9 mouse cellular contexts compared by ENCODE assay signal in genomic region chr7:143549588-143550220, GRCm38 (mm10). TPM values are rescaled to one million over a fixed set of nuclear protein-coding genes. Genes with fewer than 3 reads are reported as not detected.
DNase-seq lines count a peak whose midpoint lies in the region; ATAC-seq and TF ChIP-seq lines count a peak whose summit lies in the region.
"Had no signal": no experiment of that assay in that cellular context is flagged by ENCODE, and none has a peak within 500 bp of the region (broad histone marks: within the 10 kb centered on the region; RNA-seq: fewer than 3 reads in every experiment).

No protein-coding gene starts in this region.

- H3K9me3 ChIP-seq in heart, embryonic 15.5 days (replicated peaks) = no peaks in the 10 kb centered on the region
- no peaks in the 10 kb centered on the region for H3K9me3 ChIP-seq in G1E (replicated peaks)
- H3K9me3 ChIP-seq in hindbrain, embryonic 12.5 days (replicated peaks) = no peaks in the 10 kb centered on the region
- H3K9me3 ChIP-seq in midbrain, embryonic 12.5 days = no peaks in the 10 kb centered on the region

- H3K9ac ChIP-seq in heart, embryonic 15.5 days = peak overlapping the region; percentile 65
- H3K9ac ChIP-seq in hindbrain, embryonic 12.5 days = peak overlapping the region; percentile 69
- peak overlapping the region; percentile 59 for H3K9ac ChIP-seq in midbrain, embryonic 12.5 days (replicated peaks)

- 16% methylated on average over 2 of the region's 2 CpGs for WGBS in heart, embryonic 15.5 days
- 34% methylated on average over 2 of the region's 2 CpGs for WGBS in hindbrain, embryonic 12.5 days
- WGBS in midbrain, embryonic 12.5 days = 56% methylated on average over 2 of the region's 2 CpGs

- DNase-seq in heart, postnatal 4 days = no peak
- no peak for DNase-seq in G1E (ENCODE audit: low spot score)
- DNase-seq in gastrocnemius, postnatal 10 days = no peak
- DNase-seq in layer of hippocampus, postnatal 14 days (ENCODE audit: low spot score in 2 of 2) = no peak
- no peak for DNase-seq in thymus, postnatal 10 days (ENCODE audit: low spot score in 2 of 2)

- peak overlapping the region; percentile 84 for H3K4me2 ChIP-seq in heart, embryonic 15.5 days
- H3K4me2 ChIP-seq in hindbrain, embryonic 12.5 days (replicated peaks) = peak overlapping the region; percentile 78
- H3K4me2 ChIP-seq in midbrain, embryonic 12.5 days (replicated peaks) = peak overlapping the region; percentile 82

- H3K27ac ChIP-seq in heart, embryonic 15.5 days = peak overlapping the region; percentile 90
- H3K27ac ChIP-seq in hindbrain, embryonic 12.5 days = peak overlapping the region; percentile 75
- H3K27ac ChIP-seq in midbrain, embryonic 12.5 days (replicated peaks) = peak overlapping the region; percentile 82

- H3K27me3 ChIP-seq in heart, embryonic 15.5 days = no peaks in the 10 kb centered on the region
- no peaks in the 10 kb centered on the region for H3K27me3 ChIP-seq in G1E (ENCODE audit: insufficient read depth, low read length)
- no peaks in the 10 kb centered on the region for H3K27me3 ChIP-seq in hindbrain, embryonic 12.5 days
- H3K27me3 ChIP-seq in midbrain, embryonic 12.5 days = no peaks in the 10 kb centered on the region
- H3K27me3 ChIP-seq: Patski had no signal

- peak overlapping the region; percentile 85 for H3K4me3 ChIP-seq in heart, embryonic 15.5 days
- H3K4me3 ChIP-seq in G1E (ENCODE audit: low read depth, low read length) = peak overlapping the region; percentile 94
- H3K4me3 ChIP-seq in hindbrain, embryonic 12.5 days = peak overlapping the region; percentile 96
- H3K4me3 ChIP-seq in midbrain, embryonic 12.5 days = peak overlapping the region; percentile 79

- no peak for TF ChIP-seq CTCF in G1E (IDR thresholded peaks at IDR 0.05; ENCODE audit: low read depth, low read length)

- H3K4me1 ChIP-seq in heart, embryonic 15.5 days (replicated peaks) = peaks cover 28% of the 10 kb centered on the region
- peaks cover 55% of the 10 kb centered on the region for H3K4me1 ChIP-seq in G1E (ENCODE audit: insufficient read depth, low read depth, low read length)
- peaks cover 21% of the 10 kb centered on the region for H3K4me1 ChIP-seq in hindbrain, embryonic 12.5 days
- H3K4me1 ChIP-seq in midbrain, embryonic 12.5 days = peaks cover 29% of the 10 kb centered on the region

- ATAC-seq in heart, embryonic 15.5 days (replicated peaks; ENCODE audit: insufficient number of reproducible peaks, insufficient read depth, low FRiP score, low read depth) = no peak
- no peak for ATAC-seq in G1E (ENCODE audit: extremely low read depth, insufficient number of reproducible peaks, low FRiP score, poor library complexity, severe bottlenecking)
- ATAC-seq in hindbrain, embryonic 12.5 days (ENCODE audit: low FRiP score) = peak; percentile 3; the same call in 1 of the 2 replicates
- peak; percentile 10 for ATAC-seq in midbrain, embryonic 12.5 days (ENCODE audit: low FRiP score, low read depth)

- H3K36me3 ChIP-seq in heart, embryonic 15.5 days = 0 out of 2 replicates have a peak, but pooled peaks cover 4% of the 10 kb centered on the region
- peaks cover 51% of the 10 kb centered on the region for H3K36me3 ChIP-seq in G1E (replicated peaks)
- peaks cover 7% of the 10 kb centered on the region for H3K36me3 ChIP-seq in hindbrain, embryonic 12.5 days
- peaks cover 15% of the 10 kb centered on the region; the same call in 1 of the 2 replicates for H3K36me3 ChIP-seq in midbrain, embryonic 12.5 days

RNA-seq across cellular contexts. Expression of gene Nap1l4, which starts 0.8 kb away (rescaled TPM):
- polyA plus RNA-seq in heart, embryonic 15.5 days (2015; fragmentation: Nextera tagmentation; extraction: Ambion mirVana) = 218 and 232 TPM in 2 replicates
- total RNA-seq in heart, postnatal 4 days (2021) = 100 to 1,000 TPM; 203 to 204 TPM
- total RNA-seq in G1E (2014; fragmentation: Nextera tagmentation) (96.6 and 138 TPM in 2 replicates), G1E (2017) (146 and 158 TPM in 2 replicates)
- polyA plus RNA-seq in G1E (2012) = 59.5 and 84.7 TPM in 2 replicates
- 321 and 332 TPM in 2 replicates for polyA plus RNA-seq in hindbrain, embryonic 12.5 days (2016; fragmentation: Nextera tagmentation; extraction: Ambion mirVana)
- polyA plus RNA-seq in midbrain, embryonic 12.5 days (2016; fragmentation: Nextera tagmentation; extraction: Ambion mirVana) = 345 and 355 TPM in 2 replicates
- 100 to 1,000 TPM; 164 to 169 TPM for total RNA-seq in gastrocnemius, postnatal 10 days (2021)
- total RNA-seq in layer of hippocampus, postnatal 14 days (2021) = 100 to 1,000 TPM; 130 to 138 TPM

RNA-seq across cellular contexts. Expression of gene Phlda2, which starts 46.8 kb away (rescaled TPM):
- 0.45 and 0.82 TPM in 2 replicates for polyA plus RNA-seq in heart, embryonic 15.5 days (2015; fragmentation: Nextera tagmentation; extraction: Ambion mirVana)
- not detected for total RNA-seq in heart, postnatal 4 days (2021)
- total RNA-seq in G1E (2014; fragmentation: Nextera tagmentation) (2.1 and 6.4 TPM in 2 replicates), G1E (2017) (3.2 and 3.8 TPM in 2 replicates)
- polyA plus RNA-seq in G1E (2012) = 18.7 and 22.1 TPM in 2 replicates
- polyA plus RNA-seq in hindbrain, embryonic 12.5 days (2016; fragmentation: Nextera tagmentation; extraction: Ambion mirVana) = 3.3 TPM in 2 replicates
- 1.4 and 1.5 TPM in 2 replicates for polyA plus RNA-seq in midbrain, embryonic 12.5 days (2016; fragmentation: Nextera tagmentation; extraction: Ambion mirVana)
- not detected for total RNA-seq in gastrocnemius, postnatal 10 days (2021)
- not detected for total RNA-seq in layer of hippocampus, postnatal 14 days (2021)
- polyA plus RNA-seq: Patski had no signal

RNA-seq across cellular contexts. Expression of gene Cars, which starts 50.2 kb away (rescaled TPM):
- 24.7 and 34.5 TPM in 2 replicates for polyA plus RNA-seq in heart, embryonic 15.5 days (2015; fragmentation: Nextera tagmentation; extraction: Ambion mirVana)
- total RNA-seq in heart, postnatal 4 days (2021) = 10 to 100 TPM; 24.5 to 27.1 TPM
- total RNA-seq in G1E (2014; fragmentation: Nextera tagmentation) (58.2 and 74.8 TPM in 2 replicates), G1E (2017) (41.3 and 54.5 TPM in 2 replicates)
- 46.4 and 80.5 TPM in 2 replicates for polyA plus RNA-seq in G1E (2012)
- polyA plus RNA-seq in hindbrain, embryonic 12.5 days (2016; fragmentation: Nextera tagmentation; extraction: Ambion mirVana) = 57.1 and 61.6 TPM in 2 replicates
- polyA plus RNA-seq in midbrain, embryonic 12.5 days (2016; fragmentation: Nextera tagmentation; extraction: Ambion mirVana) = 67.5 and 72.1 TPM in 2 replicates
- 10 to 100 TPM; 36.0 to 43.5 TPM for total RNA-seq in gastrocnemius, postnatal 10 days (2021)
- 10 to 100 TPM; 53.8 to 62.8 TPM for total RNA-seq in layer of hippocampus, postnatal 14 days (2021)

Comparison
In these comparisons a context has a peak if more than half of its experiments do, and no peak if none do; other contexts are left out.
1. ATAC-seq: peak in hindbrain, embryonic 12.5 days (single experiment) and midbrain, embryonic 12.5 days (single experiment); none in heart, embryonic 15.5 days (single experiment) and G1E (single experiment).
2. Peak in every context shown above with its lines, with median percentiles within 50 percentile points of each other: H3K27ac ChIP-seq, H3K4me2 ChIP-seq, H3K4me3 ChIP-seq and H3K9ac ChIP-seq.